Mouse (Mus musculus) NIH3T3 (cell line): ENCODE results near the gene Edc4.
A peak's percentile ranks its signal among the peaks of the same experiment; 100 is the strongest.
"Not testable (repeated sequence)": the region's sequence is repeated elsewhere in the genome, so short reads cannot be mapped to it uniquely, and the experiment has no call there.

Experiments
- DNase-seq: peaks from one replicate; pipeline ENCODE4 v3.0.0-alpha.2; 2012; ENCODE audit warnings: low read depth

The Edc4 gene

DNA sequence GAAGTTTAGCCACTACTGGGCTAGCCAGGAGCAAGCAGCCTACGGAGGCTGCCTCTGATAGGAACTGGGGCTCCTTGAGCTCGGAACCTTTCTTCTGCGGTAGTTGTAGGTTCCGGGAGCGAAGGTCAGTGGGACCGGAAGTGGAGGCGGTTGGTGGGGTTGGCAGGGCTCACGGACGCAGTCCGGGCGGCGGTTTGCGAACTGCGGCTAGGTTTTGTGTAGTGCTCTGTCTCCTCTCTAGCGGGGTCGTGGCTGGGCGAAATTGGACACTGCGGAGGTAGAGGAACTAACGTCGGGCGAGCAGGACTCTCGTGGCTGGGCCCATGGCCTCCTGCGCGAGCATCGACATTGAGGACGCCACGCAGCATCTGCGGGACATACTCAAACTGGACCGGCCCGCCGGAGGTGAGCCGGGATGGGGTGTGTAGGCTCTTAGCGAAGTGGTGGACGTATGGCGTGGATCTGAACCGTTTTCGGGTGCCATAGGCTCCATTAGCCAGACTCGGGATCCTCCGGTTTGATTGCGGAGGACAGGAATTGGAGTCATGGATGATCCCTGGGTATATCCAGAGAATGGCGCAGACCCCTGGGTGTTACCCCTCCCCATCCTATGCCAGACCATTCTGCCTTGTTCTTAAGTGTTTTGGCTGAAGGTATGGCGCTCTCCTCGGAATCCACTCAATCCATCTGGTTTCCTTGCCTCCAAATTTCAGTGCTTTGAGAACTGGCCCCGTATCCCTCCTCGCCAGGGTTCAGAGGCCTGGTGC lies at the start of gene Edc4:
Gene Edc4, plus strand, starts transcription at position 128 of the 767 bp plus-strand sequence.
- DNase-seq = peak; percentile 92

DNA sequence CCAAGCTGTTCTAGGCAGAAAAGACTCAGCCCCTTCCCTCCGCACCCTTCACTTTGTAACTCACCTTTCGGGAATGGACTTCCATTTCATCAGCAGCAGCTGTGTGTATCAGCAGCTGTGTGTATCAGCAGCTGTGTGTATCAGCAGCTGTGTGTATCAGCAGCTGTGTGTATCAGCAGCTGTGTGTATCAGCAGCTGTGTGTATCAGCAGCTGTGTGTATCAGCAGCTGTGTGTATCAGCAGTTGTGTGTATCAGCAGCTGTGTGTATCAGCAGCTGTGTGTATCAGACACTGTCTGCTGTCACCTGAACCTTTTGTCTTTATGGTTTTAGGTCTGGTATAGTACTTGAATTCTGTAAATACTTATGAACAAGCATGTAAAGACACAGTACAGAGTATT lies 46.9 kb upstream of the Edc4 start:
- not testable (repeated sequence) for DNase-seq

DNA sequence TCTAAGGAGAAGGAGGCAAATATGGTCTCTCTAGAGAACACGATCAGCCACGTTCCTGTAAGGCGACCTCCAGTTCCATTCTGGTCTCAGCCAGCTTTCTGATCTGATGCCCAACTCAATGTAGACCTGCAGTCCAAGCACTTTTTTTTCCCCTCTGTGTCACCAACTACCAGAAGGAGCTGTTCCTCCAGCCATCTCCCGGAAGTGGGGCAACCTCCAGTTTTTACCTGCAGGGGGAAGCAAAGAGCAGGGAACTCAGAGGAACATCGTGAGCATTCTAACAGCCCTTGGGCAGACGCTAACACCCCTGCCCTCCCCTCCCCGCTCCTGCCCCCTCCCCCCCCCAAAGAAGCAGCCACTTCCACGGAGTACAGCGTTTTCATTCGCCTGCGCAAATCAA lies 45.4 kb upstream of the Edc4 start:
- DNase-seq = peak; percentile 90

DNA sequence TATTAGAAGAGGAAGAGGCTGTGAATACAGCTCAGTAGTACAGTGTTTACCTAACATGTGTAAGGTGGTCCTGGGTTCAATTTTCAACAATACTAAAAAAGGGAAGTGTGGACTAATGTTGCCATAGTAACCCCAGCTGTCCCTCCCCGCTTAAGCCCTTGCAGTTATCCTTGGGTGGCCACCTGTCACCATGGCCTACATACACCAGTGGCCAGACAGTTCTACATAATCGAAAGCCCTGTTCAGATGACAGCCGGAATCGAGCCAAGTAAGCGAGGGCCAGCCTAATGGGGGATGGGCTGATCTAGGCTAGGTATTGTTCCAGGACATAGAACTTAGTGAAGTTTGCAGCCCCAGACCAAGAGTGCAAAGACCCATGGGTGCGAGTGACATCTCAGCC lies 43.7 kb upstream of the Edc4 start:
- no peak for DNase-seq

GRCm38 (mm10) chr8:105839209-105839608 lies 41.5 kb upstream of the Edc4 start:
- no peak for DNase-seq

DNA sequence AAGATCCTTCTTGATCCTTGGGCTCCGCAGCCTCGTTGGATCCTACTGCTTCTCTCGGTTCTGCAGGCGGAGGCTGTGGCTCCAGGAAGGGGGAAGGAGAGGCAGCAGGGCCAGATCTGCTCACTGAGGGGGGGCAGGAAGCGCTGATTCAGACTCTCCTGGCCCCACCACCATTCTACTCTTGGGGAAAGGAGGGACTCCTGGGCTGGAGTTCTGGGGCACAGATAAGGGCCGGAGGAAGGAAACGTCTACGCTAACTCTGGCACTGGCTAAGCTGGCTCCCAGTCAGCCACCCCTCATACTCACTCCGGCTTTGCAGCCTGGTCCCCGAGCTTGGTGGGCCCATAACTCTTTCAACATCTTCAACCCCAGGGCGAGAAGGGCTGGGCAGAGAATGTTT lies 34.0 kb upstream of the Edc4 start:
- DNase-seq = no peak

- no peak for DNase-seq
Observed at GRCm38 (mm10) chr8:105850014-105850413, 30.7 kb upstream of the Edc4 start.

GRCm38 (mm10) chr8:105850611-105851010 lies 30.1 kb upstream of the Edc4 start:
- DNase-seq = no peak

GRCm38 (mm10) chr8:105851651-105852143 lies 29.0 kb upstream of the Edc4 start:
- DNase-seq = peak; percentile 96

DNA sequence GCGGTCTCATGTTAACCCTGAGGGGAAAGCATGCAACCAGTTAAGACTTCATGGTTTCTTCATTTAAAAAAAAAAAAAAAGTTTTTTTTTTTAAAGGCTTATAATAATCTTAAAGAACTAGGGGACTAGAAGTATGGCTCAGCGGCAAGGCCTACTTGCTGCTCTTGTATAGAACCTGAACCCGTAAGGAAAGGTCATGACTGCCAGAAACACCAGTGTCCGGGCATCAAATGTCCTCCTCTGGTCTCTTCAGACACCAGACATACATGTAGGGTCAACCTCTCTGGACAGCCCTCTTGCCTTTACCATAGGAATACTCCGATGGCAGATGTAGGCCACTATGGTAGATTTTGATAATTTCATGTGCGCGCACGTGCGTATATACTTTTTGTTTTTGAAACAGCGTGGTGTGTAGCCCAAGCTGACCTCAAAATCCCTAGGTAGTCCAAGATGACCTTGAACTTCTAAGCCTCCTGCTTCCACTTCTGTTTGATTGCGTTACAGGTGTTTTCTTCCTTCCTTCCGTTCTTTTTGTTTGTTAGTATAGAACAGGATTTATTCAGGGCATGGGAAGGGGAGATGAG lies 28.4 kb upstream of the Edc4 start:
- no peak for DNase-seq

GRCm38 (mm10) chr8:105853178-105853577 lies 27.5 kb upstream of the Edc4 start, which contains the start of gene Cenpt:
Cenpt (minus strand) TSS chr8:105853278.
- no peak for DNase-seq

DNA sequence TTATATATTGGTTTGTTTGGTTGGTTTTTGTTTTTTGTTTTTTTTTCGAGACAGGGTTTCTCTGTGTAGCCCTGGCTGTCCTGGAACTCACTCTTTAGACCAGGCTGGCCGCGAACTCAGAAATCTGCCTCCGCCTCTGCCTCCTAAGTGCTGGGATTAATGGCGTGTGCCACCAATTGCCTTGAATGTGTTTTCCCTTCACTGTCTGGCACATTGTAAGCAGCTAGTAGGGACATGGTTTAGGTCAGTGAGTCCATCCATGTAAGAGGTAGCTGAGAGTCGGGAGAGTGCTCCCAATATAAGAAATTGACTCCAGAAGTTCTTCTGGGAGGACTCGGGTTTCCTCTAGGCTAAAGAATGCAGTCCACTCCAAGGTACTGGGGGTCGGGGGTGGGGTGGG lies 26.4 kb upstream of the Edc4 start:
- DNase-seq = no peak

DNA sequence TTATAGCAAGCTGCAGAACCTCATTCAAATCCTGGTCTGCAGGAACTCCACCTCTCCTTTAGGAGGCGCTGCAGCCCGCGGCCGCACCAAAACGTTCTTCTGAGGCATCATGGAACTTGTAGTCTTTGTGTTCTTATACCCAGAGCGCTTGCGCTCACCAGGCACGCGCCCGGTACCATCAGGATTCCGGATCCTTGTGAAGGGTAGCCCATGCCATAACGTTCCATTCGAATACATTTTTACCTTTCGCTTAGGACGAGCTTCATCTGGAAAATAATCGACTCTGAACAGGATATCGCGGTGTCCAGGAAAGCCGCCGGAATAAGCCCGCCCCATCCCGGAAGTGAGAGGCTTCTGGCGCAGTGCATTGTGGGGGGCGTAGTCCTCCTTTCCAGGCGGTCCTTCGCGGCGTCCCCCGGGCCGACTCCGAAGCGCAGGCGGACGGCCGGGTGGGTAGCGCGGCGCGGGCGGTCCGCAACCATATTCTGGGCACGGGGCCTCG lies 25.9 kb upstream of the Edc4 start, which contains the start of gene Thap11:
Gene Thap11, plus strand, starts transcription at position 418 of the 502 bp plus-strand sequence.
- peak; percentile 95 for DNase-seq

GRCm38 (mm10) chr8:105855248-105856167 lies 25.2 kb upstream of the Edc4 start:
- peak; percentile 71 for DNase-seq

- DNase-seq = no peak
Observed at GRCm38 (mm10) chr8:105856168-105856835, 24.4 kb upstream of the Edc4 start.

DNA sequence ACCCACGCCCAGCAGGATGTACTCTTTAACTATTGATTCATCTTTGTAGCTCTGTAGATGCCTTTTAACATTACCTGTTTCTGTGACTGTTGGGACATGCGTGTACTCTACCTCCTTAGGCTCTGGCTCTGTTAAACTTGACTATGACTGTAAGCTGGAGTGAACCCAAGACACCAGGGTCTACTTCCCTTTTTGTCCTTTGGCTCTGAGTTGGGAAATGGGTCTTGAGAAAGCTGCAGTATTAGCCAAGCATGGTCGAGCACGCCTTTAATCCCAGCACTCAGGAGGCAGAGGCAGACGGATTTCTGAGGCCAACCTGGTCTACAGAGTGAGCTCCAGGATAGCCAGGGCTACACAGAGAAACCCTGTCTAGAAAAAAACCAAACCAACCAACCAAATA lies 22.2 kb upstream of the Edc4 start:
- no peak for DNase-seq

DNA sequence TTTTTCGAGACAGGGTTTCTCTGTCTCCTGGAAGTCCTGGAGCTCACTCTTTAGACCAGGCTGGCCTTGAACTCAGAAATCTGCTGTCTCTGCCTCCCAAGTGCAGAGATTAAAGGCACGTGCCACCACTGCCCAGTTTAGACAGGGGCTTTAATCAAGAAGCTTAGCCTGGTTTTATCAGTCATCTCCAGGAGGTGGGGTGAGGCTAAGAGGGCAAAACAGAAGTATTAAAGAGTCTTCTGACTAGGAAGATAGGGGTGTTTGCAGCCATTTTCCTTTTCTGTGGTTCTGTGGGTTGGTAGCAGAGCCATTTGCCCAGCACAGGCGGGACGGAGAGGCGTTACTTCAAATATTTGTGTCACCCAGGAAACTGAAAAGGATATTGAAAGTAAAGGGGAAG lies 21.4 kb upstream of the Edc4 start:
- no peak for DNase-seq

DNA sequence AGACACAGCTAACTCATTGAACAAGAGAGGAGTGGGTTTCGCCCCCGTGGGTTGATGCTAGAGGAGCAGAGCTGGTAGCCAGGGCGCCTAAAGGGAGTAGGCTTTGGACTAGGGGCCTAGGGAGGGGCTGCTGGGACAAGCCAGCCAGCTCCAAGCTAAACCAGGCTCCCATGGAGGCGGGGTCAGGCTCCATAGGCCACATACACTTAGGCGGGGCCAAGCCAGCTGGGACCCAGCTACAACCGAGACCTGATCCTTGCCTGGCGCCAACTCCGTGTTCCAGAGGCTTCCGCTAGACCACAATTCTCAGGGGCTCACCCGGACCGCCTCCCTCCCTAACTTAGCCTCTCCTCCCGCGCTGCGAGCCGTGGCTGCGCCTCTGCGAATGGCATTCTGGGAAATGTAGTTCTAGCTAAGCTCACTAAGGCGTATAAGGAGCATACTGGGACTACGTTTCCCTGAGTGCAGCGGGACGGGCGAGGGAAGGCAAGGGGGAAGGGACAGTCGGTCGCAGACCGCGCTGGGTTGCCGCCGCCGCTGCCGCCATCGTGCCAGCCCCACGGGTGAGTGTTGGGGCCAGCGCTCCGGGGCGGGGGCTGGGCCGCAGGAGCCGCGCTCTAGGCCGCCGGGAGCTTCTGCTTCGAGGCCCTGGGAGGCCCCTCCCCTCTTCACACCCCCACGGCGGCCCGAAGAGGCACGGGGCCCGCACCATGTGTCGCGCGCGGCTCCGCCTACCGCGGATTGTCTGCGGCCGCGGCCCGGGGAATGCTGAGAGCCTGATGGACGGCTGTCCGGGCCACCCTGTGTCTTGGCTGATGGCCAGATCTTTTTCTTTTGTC lies 20.3 kb upstream of the Edc4 start, which contains the start of gene Nutf2:
Gene Nutf2, plus strand, starts transcription at position 438 of the 839 bp plus-strand sequence.
- peak; percentile 98 for DNase-seq

DNA sequence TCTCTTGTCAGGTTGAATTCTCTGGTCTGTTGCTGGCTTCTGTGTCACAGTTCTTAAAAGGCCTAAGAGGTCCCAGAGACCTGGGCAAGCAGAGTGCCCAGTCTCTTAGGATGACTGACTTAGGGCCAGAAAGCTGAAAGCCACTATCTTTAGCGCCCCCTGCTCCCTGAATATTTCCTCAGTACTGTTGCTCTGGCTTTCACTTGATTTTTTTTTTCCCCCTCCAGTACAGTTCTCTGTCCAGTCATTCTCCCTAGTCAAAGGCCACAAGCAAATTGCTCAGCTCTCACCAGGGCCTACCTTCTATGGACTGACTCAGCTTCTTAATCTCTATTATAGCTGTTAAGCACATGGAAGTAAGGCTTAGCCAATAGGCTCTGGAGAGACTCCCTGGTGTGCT lies 18.7 kb upstream of the Edc4 start:
- peak; percentile 84 for DNase-seq

- DNase-seq = peak; percentile 30
Observed at GRCm38 (mm10) chr8:105866364-105867029, 14.2 kb upstream of the Edc4 start.
